Mouse (Mus musculus): ENCODE results near the gene Olfr920.

Olfr920 gene

DNA sequence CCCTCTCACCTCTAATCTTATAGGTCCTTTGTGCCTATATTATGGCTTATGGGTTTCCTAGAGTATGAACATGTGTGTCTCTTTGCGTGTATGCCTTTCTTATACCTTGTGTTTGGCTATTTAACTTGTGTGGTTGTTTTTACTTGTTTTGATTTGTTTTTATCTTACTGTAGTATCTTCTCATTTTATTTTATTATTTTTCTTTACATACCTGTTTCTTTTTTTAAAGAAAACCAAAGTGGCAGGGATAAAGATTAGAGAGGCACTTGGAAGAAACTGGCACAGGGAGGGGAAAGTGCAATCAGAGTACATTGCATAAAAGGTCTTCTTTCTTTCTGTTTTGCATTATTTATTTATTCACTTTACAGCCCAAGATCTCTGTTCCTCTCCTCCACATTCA lies at the start of gene Olfr920:
Olfr920 (plus strand) TSS at position 301 of the 400 bp plus-strand sequence.
- no peak for DNase-seq

DNA sequence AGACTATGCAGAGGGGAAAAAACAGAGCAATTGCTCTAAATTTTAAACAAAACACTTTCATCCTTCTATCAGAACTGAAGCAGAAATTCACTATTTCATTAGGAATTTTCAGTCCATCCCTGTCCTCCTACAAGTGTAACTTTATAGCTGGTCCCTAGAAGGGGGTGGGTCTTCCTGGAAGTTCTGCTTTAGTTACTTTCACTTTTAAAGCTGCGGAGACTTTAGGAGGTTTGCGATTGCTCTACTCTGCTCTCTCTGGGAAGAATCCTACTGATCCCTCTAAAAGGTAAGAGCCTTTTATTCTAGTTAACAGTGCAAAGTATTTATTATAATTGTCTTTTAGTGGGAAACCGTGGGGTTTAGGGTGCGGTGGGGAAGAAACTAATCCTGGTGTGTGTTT lies 34.0 kb upstream of the Olfr920 start, which contains the start of gene Vwa5a:
Vwa5a (plus strand) TSS at position 167 of the 400 bp plus-strand sequence.
- no peak for DNase-seq

GRCm38 (mm10) chr9:38718927-38719441 lies 33.1 kb upstream of the Olfr920 start:
- no peak for DNase-seq

GRCm38 (mm10) chr9:38724044-38724443 lies 28.1 kb upstream of the Olfr920 start:
- no peak for DNase-seq

DNA sequence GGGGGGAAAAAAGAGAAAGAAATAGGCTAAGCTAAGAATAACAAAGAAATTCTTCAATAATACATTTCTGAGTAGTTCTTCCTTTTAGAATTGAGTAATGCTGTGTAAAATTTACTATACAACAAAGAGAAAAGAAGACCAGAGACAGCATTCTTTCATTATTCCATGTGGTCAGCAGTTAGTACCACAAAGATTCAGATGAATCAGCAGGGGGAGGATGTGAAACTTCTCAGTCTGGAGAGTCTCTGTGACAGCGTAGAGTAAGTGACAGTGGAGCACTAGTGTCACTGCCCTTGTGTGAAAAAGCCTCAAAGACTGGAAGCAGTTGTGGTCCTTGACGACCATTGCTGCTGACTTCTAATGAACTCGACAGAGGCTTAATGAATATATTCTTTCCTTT lies 23.9 kb upstream of the Olfr920 start:
- DNase-seq = no peak

DNA sequence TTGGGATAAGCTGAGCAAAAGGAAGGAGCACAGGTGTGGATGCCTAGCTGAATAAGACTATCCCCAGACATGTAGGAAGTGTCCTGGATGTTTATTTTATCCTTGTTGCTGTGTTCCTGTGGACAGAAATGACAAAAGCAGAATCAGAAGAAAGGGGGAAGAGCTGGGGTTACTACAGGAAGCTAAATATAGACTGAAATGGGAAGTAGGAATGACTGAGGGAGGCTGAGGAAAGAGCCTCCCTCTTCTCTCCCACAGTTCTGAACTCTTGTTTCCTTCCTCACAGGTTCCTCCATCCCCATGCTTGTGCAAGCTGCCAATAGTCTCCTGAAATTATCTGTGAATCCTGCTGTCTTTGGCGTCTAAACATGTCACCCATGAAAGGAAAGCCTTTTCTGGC lies 10.7 kb upstream of the Olfr920 start:
- DNase-seq = no peak

- no peak for DNase-seq
These were observed 7.3 kb upstream of the Olfr920 start for GRCm38 (mm10) chr9:38744619-38745315.

DNA sequence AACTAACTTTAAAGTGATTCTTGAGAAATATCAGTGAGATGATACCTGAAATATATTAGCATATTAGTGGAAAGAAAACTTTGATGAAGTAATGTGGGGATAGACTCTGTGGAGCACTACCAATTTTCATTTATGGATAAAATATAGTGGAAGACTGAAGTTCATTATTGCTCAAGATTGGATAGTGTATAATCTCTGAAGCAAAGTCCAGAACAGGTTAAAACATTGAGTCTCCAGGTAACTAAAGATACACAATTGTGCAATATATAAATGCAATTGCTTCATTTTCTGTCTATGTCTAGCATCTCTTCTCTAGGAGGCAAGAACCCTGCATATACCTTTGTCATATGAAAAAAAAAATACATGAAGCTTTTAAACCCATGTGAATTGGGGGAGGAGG lies 20.7 kb downstream of the Olfr920 start, which contains the start of gene Olfr921:
Olfr921 (plus strand) TSS at position 301 of the 400 bp plus-strand sequence.
- DNase-seq = no peak

GRCm38 (mm10) chr9:38792689-38793088 lies 40.6 kb downstream of the Olfr920 start:
- DNase-seq = no peak

GRCm38 (mm10) chr9:38805696-38806095 lies 53.6 kb downstream of the Olfr920 start:
- DNase-seq = no peak
